Mouse (Mus musculus): ENCODE measurements around the gene Awat1. TPM values are rescaled to one million over a fixed set of nuclear protein-coding genes. Genes with fewer than 3 reads are reported as not detected.

The Awat1 gene
- total RNA-seq (2015; ENCODE audit: low replicate concordance): not detected in 2 replicates
- 0.64 TPM in 1 of 2 replicates, not detected in the other for total RNA-seq (2017; ENCODE audit: low replicate concordance)

DNA sequence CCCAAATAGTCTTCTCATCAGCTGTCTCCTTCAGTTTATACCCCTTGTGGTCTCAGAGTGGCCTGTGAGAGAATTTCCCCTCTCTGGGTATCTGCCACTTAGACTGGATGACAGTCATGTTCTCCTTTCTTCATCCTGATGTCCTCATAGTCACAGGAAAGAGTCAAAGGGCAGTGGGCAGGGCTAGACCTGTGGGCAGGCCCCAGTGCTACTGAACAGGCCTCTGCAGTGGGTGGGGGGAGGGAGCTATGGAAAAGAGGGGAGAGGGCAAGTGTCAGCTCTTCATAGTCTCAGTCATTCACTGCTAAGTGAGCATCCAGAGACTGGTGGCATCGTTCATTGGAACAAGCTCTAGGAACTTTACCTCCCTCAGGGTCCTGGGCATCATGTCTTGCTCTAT is at the start of gene Awat1:
Gene Awat1 (plus strand): TSS at position 301 of the 400 bp plus-strand sequence.
- ATAC-seq (replicated peaks; ENCODE audit: low FRiP score, poor library complexity, severe bottlenecking): no peak

GRCm38 (mm10) chrX:100524471-100524870 is 47.6 kb upstream of the Awat1 start, which contains the start of gene Dgat2l6:
TSS of gene Dgat2l6 (plus strand) at chrX:100524838.
- no peak for ATAC-seq (replicated peaks; ENCODE audit: low FRiP score, poor library complexity, severe bottlenecking)

- no peak for ATAC-seq (replicated peaks; ENCODE audit: low FRiP score, poor library complexity, severe bottlenecking)
Observed at GRCm38 (mm10) chrX:100556026-100556425, 16.0 kb upstream of the Awat1 start.

GRCm38 (mm10) chrX:100565696-100566095 is 6.4 kb upstream of the Awat1 start:
- no peak for ATAC-seq (replicated peaks; ENCODE audit: low FRiP score, poor library complexity, severe bottlenecking)

DNA sequence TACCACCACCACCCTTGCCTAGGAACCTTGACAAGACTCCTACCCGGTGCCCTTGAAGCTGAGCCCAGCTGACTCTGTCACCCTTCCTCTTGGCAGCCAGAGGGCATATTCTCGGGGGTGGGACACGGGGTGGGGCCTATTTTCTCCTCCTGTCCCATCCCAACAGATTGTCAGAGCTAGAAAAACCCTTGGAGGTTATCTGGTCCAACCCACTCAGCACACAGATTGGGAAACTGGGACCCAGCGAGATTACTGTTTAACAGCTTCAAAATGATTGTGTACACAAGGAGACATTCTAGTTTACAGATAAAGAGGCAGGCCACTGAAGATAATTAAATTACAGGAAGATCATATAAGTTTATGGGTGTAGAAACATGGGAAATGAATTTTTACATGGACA is 22.7 kb downstream of the Awat1 start, which contains the start of gene P2ry4:
Gene P2ry4 (minus strand): TSS at position 79 of the 400 bp plus-strand sequence.
- ATAC-seq (replicated peaks; ENCODE audit: low FRiP score, poor library complexity, severe bottlenecking): no peak

DNA sequence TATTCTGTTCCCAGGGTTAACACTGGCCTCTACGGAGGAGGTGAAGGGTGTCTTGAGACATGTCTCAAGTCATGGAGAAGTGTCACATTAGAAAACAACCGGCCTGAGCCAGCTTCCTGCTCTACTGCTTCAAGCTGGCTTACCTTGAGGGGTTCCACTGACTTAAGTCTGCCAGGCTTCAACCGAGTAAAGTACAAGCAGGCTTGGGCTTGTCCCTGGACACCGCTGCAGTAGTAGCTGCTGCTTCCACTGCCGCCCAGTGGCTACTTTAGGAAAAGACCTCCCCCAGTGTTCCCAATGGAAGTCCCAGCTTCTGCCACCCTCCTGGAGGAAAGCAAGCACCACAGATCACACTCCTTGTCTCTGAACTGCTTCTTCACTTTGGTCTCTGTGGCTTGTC is 25.4 kb downstream of the Awat1 start:
- ATAC-seq (replicated peaks; ENCODE audit: low FRiP score, poor library complexity, severe bottlenecking): no peak

- ATAC-seq (replicated peaks; ENCODE audit: low FRiP score, poor library complexity, severe bottlenecking): no peak
Observed at GRCm38 (mm10) chrX:100599755-100600154, 27.7 kb downstream of the Awat1 start.

- ATAC-seq (replicated peaks; ENCODE audit: low FRiP score, poor library complexity, severe bottlenecking): no peak
Observed at GRCm38 (mm10) chrX:100605314-100605713, 33.3 kb downstream of the Awat1 start, which contains the start of gene Arr3. TSS of gene Arr3 (plus strand) at chrX:100605497.

DNA sequence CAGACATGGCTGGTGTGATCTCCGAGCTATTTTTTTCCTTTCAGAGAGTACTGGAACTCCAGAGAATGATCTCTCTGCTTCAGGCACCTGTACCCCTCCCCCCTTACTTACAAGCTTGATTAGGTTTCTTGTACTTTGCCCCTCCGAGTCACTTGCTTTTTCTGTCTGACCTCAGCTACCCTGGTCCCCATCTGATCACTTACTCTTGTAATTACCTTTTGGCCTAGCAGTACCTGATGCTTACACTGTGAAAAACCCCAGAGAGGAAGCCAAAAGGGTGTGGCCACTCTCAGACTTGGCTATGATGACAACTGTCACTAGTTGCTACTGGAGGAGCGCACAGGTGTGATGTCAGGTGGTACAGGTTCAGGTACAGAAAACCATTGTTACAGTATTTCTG is 46.4 kb downstream of the Awat1 start:
- ATAC-seq (replicated peaks; ENCODE audit: low FRiP score, poor library complexity, severe bottlenecking): no peak

DNA sequence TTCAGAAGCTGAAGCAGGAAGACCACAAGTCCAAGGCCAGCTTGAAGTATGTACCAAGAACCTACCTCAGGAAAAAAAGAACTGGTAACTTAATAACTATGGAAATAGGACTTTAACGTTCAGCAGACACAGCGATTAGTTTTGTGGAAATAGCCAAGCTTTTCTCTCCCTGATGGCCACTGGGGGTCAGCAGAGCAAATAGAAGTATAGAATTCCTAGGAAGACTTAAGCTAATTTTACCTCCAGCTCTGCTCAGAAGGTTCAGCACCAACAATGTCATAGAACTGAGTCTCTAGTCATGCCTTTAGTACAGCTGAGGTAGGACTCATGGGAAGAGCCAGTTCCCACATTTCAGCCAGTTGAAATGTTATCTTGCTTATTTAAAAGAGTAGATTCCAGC is 49.3 kb downstream of the Awat1 start:
- ATAC-seq (replicated peaks; ENCODE audit: low FRiP score, poor library complexity, severe bottlenecking): no peak

DNA sequence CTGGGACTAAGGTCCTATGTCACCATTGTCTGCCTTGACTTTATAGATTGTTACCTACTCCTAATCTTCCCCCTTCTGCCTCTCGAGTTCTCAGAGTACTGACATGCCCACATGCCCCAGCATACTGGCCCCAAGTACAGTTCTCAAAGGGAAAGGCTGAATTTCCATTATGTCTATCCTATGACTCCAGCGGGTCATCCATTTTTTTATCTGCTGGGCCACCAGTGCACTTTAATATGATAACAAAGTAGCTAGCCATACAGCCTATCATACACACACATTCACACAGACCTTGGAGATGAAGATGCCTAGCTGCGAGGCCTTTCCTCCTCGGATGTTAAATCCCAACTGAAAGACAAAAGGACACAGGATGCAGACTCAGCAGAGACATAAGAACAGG is 52.2 kb downstream of the Awat1 start:
- ATAC-seq (replicated peaks; ENCODE audit: low FRiP score, poor library complexity, severe bottlenecking): 0 out of 2 replicates have a peak, but pooled peaks have one; percentile 22

DNA sequence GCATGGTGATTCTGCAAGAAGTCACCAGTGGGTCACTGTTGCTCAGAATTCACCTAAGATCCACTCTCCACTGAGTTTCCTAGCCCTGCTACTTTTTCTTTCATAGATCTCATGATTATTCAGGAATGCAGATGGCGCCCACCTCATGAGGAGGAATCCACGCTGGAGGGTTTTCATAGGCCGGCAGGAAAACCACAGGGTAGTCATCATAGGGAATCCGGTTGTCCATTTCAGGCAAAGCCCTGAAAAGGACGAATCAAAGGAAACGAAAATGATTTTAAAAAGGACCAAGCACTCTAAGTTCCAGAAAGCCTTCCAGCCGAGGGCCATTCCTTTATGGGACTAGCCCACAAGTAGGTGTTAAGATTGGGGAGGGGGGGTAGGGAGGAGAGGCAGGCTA is 53.1 kb downstream of the Awat1 start:
- no peak for ATAC-seq (replicated peaks; ENCODE audit: low FRiP score, poor library complexity, severe bottlenecking)

GRCm38 (mm10) chrX:100625546-100625801 is 53.4 kb downstream of the Awat1 start, which contains the start of gene Kif4:
TSS of gene Kif4 (plus strand) at chrX:100625737.
- no peak for ATAC-seq (replicated peaks; ENCODE audit: low FRiP score, poor library complexity, severe bottlenecking)

DNA sequence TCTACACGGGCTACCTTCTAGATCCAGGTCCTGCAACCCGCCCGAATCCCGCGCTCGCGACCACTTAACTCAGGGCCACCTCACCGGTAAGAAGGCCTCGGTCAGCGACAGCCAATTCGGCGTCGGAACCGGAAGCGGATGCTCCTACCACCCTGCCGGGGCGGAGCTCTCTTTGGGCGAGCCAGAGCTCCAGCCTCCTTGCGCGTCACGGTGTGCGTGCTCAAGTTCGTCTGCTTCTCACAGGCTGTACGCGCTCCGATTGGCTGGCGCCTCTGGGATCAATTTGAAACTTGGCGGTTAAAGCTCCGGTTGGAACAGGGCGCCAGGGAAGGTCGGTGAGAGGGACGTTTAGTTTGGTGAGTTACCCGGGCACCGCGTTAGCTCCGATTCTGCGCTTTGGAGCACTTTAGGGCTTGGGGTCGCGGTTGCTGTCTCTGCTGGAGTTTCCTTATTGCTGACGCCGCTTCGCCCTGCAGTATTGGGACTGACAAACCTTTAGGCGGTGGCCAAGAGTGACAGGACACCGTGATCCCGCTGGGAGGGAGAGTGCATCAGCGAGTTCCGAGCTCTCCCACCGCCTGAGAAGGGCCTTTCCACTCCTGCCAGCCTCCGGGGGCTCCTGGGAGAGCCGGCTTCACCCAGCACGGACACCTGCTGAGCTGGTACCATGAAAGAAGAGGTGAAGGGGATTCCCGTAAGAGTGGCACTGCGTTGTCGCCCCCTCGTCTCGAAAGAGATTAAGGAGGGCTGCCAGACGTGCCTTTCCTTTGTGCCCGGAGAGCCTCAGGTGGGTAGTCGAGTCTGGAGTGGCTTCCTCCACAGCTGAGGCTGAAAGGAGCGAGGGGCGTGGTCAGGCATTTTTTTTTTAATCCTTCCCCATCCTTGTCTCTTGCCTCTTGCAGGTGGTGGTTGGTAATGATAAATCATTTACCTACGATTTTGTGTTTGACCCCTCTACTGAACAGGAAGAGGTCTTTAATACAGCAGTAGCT is 54.0 kb downstream of the Awat1 start, which contains the start of gene Pdzd11:
Gene Pdzd11 (minus strand): TSS at position 767 of the 992 bp plus-strand sequence.
- peak; percentile 99 for ATAC-seq (replicated peaks; ENCODE audit: low FRiP score, poor library complexity, severe bottlenecking)

Other genes starting within 250 kb of the Awat1 start
- not detected in 2 replicates for gene Otud6a, start 143.2 kb upstream of the Awat1 start, total RNA-seq (2015; ENCODE audit: low replicate concordance)
- not detected in 2 replicates for gene Otud6a, start 143.2 kb upstream of the Awat1 start, total RNA-seq (2017; ENCODE audit: low replicate concordance)
- gene Awat2, start 129.5 kb upstream of the Awat1 start, total RNA-seq (2015; ENCODE audit: low replicate concordance): not detected in 2 replicates
- not detected in 2 replicates for gene Awat2, start 129.5 kb upstream of the Awat1 start, total RNA-seq (2017; ENCODE audit: low replicate concordance)
- 16.6 and 23.5 TPM in 2 replicates for gene Igbp1, start 78.0 kb upstream of the Awat1 start, total RNA-seq (2015; ENCODE audit: low replicate concordance)
- 9.7 and 19.5 TPM in 2 replicates for gene Igbp1, start 78.0 kb upstream of the Awat1 start, total RNA-seq (2017; ENCODE audit: low replicate concordance)
- 0.84 TPM in 1 of 2 replicates, not detected in the other for gene Dgat2l6, start 47.4 kb upstream of the Awat1 start, total RNA-seq (2015; ENCODE audit: low replicate concordance)
- gene Dgat2l6, start 47.4 kb upstream of the Awat1 start, total RNA-seq (2017; ENCODE audit: low replicate concordance): not detected in 2 replicates
- gene P2ry4, start 22.6 kb downstream of the Awat1 start, total RNA-seq (2015; ENCODE audit: low replicate concordance): not detected in 2 replicates
- not detected in 2 replicates for gene P2ry4, start 22.6 kb downstream of the Awat1 start, total RNA-seq (2017; ENCODE audit: low replicate concordance)
- gene Arr3, start 33.2 kb downstream of the Awat1 start, total RNA-seq (2015; ENCODE audit: low replicate concordance): not detected in 2 replicates
- not detected in 2 replicates for gene Arr3, start 33.2 kb downstream of the Awat1 start, total RNA-seq (2017; ENCODE audit: low replicate concordance)
- gene Kif4, start 53.5 kb downstream of the Awat1 start, total RNA-seq (2015; ENCODE audit: low replicate concordance): 137 and 151 TPM in 2 replicates
- gene Kif4, start 53.5 kb downstream of the Awat1 start, total RNA-seq (2017; ENCODE audit: low replicate concordance): 205 and 247 TPM in 2 replicates
- gene Pdzd11, start 54.3 kb downstream of the Awat1 start, total RNA-seq (2015; ENCODE audit: low replicate concordance): 84.3 and 91.5 TPM in 2 replicates
- gene Pdzd11, start 54.3 kb downstream of the Awat1 start, total RNA-seq (2017; ENCODE audit: low replicate concordance): 49.3 and 52.7 TPM in 2 replicates
- gene Gdpd2, start 157.6 kb downstream of the Awat1 start, total RNA-seq (2015; ENCODE audit: low replicate concordance): 1.3 and 9.7 TPM in 2 replicates
- gene Gdpd2, start 157.6 kb downstream of the Awat1 start, total RNA-seq (2017; ENCODE audit: low replicate concordance): 6.9 and 18.0 TPM in 2 replicates
- gene Dlg3, start 195.5 kb downstream of the Awat1 start, total RNA-seq (2015; ENCODE audit: low replicate concordance): 0.72 TPM in 1 of 2 replicates, not detected in the other
- gene Dlg3, start 195.5 kb downstream of the Awat1 start, total RNA-seq (2017; ENCODE audit: low replicate concordance): 0.45 and 0.77 TPM in 2 replicates

Data from erythroid progenitor cell, adult 5-6 weeks (primary cell).